Mouse (Mus musculus): Measurements from ENCODE around the gene Slc6a6.

The Slc6a6 gene

DNA sequence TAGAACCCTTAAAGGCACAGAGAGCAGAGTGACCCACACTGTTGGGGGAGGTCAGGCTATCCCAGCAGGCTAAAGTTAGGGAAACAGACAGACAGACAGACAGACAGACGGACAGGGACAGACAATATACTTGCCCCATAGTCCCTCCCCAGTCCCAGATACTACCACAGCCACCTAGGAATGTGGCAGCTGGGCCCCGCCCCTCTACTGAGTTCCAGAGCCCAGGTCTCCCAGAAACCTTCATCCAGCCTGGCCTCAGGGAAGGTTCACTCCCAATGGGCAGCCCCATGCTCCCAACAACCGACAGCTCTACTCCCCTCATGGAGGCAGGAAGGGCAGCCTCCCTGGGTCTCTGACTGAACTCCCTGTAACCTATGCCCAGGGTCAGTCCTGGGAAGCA is 111.8 kb downstream of the Slc6a6 start:
- DNase-seq = no peak

DNA sequence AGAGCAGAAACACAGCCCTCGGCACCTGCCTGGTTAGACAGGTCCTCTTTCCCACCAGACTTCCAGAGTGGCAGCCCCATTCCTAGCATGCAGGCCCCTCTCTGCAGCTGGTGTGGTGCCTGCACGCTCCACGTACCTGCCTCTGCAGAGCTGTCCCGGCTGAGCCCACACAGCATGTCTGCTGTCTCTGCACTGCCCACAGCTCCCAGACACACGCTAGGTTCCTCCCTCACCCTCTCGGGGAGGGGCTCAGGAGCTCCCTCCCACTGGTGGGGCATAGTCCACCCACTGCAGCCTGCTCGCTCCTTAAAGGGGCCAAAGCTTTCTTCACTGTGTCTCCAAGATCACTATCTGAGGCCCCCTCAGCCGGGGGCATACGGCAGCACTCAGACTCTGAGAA is 112.2 kb downstream of the Slc6a6 start:
- no peak for DNase-seq

- no peak for DNase-seq
Measured at GRCm38 (mm10) chr6:91796736-91797135, 112.9 kb downstream of the Slc6a6 start.

DNA sequence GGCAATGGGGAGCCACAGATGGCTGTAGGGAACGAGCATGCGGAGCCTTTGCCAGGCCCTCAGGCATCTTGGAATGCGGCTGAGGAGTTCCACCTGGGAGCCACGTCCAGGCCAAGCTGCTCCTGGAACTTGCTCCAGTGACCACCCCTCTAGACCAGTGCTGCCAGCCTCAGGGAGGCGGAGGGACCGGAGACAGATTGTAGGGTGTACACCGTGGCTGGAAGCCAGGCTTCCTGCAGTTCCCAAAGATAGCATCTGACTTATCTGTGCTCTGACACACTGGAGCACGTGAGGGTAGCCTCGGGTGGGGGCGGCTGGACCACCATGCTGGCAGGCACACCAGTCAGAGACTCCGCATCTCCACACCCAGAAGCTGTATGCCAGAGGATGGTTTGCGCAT is 114.6 kb downstream of the Slc6a6 start:
- DNase-seq = peak; percentile 78 to 92

- peak; percentile 75 to 80 for DNase-seq
Measured at GRCm38 (mm10) chr6:91804177-91804576, 120.3 kb downstream of the Slc6a6 start.

DNA sequence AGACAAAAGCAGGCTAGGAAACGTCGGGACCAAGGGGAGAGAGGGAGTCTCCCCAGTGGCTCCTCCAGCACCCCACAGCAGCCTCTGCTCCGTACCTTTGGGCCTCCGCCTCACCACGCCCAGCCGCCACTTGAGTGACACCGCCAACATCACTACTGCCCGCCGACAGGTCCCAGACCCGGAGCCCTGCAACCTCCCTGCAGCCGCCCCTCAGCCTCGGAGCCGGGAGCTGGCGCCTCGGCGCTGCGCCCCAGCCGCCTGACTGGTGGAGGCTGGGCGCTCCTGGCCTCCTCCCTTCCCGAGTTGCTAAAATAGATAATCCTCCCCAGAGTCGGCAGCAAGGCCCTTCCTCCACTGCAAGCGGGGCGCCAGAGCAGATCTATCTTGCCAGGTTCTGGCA is 123.3 kb downstream of the Slc6a6 start:
- DNase-seq = no peak

DNA sequence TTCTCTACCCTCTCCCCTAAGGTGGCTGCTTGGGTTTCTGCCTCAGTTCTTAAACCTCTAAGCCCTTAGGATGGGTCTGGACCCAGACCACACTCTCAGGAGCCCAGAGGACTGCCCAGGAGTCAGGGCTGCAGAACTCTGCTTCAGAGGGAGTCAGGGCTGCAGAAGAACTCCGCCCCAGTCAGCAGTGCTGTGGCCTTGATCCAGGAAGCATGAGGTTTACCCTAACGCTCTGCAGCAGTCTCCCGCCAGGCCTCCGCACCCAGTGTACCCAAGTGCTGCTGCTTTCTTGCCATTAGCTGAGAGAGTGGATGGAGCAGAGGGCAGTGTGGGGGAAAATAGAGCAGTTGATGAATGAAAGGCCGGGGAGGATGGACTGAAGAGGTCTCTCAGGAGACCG is 124.2 kb downstream of the Slc6a6 start:
- DNase-seq = no peak

Data from cerebellum, postnatal 14 days (tissue).